Mouse (Mus musculus) stomach, embryonic 16.5 days (tissue): ENCODE measurements at regions not wholly inside any gene's neighbourhood (a gene's known extent, or its start where the extent isn't known, plus 50 kb on each side); places are given as distances from the start of the nearest gene placed in this dataset.

Experiments used
- ATAC-seq: fragments of 200-750 bp; cut with Nextera tagmentation; 2 replicates; pipeline ENCODE4 v1.8.0; 2017; ENCODE audit warnings: moderate number of reproducible peaks, moderate TSS enrichment; ENCODE audit not compliant: insufficient read depth, low FRiP score
- H3K27ac ChIP-seq: fragments of 300-500 bp; sonication (generic); 2 replicates; pipeline ENCODE4 v1.5.1; 2014; ENCODE audit warnings: low read length
- H3K27me3 ChIP-seq: fragments of 300-500 bp; sonication (generic); 2 replicates; pipeline ENCODE4 v1.6.1; 2014; ENCODE audit warnings: low read length, control low read depth, mixed read lengths; ENCODE audit not compliant: control insufficient read depth, insufficient read depth
- H3K36me3 ChIP-seq: fragments of 300-500 bp; sonication (generic); 2 replicates; pipeline ENCODE4 v1.6.1; 2014; ENCODE audit warnings: low read length; ENCODE audit not compliant: control insufficient read depth, insufficient read depth
- H3K4me1 ChIP-seq: fragments of 300-500 bp; sonication (generic); 2 replicates; pipeline ENCODE4 v1.6.1; 2014; ENCODE audit warnings: low read length, control low read depth, mixed read lengths; ENCODE audit not compliant: control insufficient read depth, insufficient read depth
- H3K4me2 ChIP-seq: fragments of 300-500 bp; sonication (generic); 2 replicates; pipeline ENCODE4 v1.6.1; 2014; ENCODE audit warnings: low read depth, low read length, mixed read lengths
- H3K4me3 ChIP-seq: fragments of 300-500 bp; sonication (generic); replicated peaks from 2 replicates; pipeline ENCODE4 v1.5.1; 2014; ENCODE audit warnings: mild to moderate bottlenecking, low read length
- H3K9ac ChIP-seq: fragments of 300-500 bp; sonication (generic); 2 replicates; pipeline ENCODE4 v1.6.1; 2014; ENCODE audit warnings: low read length
- H3K9me3 ChIP-seq: fragments of 300-500 bp; sonication (generic); replicated peaks from 2 replicates; pipeline ENCODE4 v1.6.1; 2016; ENCODE audit warnings: low read length, control low read depth; ENCODE audit not compliant: control insufficient read depth
- WGBS: fragments of 180-500 bp; shearing (Covaris S2); extraction: QIAGEN DNeasy Blood & Tissue Kit; methylation state at CpG from one replicate; pipeline ENCODE4 v1.1.7; 2014; 5-methylcytosine and 5-hydroxymethylcytosine counted together

DNA sequence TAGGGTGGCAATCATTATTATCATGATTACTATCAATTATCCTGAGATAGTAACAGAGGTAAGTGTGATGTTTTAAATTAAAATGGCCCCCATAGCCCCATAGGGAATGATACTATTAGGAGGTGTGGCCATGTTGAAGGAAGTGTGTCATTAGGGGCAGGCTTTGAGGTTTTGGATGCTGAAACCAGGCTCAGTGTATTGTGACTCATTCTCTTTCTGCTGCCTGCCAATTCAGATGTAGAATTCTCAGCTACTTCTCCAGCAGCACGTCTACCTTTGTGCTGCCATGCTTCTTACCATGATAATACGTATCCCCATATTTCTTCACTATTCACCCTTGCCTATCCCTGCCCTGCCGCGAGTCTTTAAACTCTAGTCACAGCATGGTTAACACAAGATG lies 195.1 kb downstream of the Pten start:
- no peaks in the 10 kb centered on the region for H3K27me3 ChIP-seq

DNA sequence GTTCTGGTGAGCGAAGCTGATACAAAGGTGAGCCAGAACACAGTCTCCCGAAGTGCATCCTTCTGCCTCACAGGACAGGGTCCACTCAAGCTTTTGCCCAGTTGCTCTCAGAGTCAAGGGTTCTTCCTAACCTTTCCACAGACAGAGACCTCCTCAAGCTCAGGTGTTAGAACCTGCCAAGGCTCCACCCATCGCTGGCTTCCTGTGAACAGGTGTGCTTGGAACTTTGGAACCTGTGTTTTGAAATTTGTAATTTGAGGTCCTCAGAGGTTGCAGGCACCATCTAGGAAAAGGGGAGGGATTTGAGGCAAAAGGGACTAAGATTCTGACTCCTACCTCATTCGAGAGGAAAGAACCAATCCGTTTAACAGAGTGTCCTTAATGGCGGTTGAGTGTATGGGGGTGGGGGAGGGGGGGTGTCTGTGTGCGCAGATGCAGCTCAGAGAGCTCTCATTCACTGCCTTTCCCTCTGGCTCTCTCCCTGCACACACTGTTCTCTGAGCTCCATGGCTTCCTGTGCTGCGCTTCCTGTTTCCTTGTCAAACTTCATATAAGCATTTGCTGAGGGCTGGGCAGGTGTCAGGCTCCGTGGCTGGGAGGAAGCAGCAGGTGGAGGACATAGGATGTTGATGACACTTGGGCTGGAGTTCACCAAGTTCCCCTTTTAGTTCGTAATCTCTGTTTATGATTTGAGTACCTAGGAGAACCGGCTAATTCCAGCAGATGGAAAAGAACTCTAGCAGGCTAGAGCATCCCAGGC lies 195.8 kb downstream of the Pten start:
- no peaks in the 10 kb centered on the region for H3K9me3 ChIP-seq
- no peak overlapping the region for H3K27ac ChIP-seq
- WGBS = 54% methylated on average over 11 of the region's 11 CpGs
- H3K4me3 ChIP-seq = no peak overlapping the region
- H3K9ac ChIP-seq = no peak overlapping the region
- H3K4me1 ChIP-seq = peaks cover 12% of the 10 kb centered on the region; the same call in 1 of the 2 replicates
- no peaks in the 10 kb centered on the region for H3K36me3 ChIP-seq
- peak; percentile 27; the same call in 1 of the 2 replicates for ATAC-seq
- H3K27me3 ChIP-seq = no peaks in the 10 kb centered on the region
- H3K4me2 ChIP-seq = no peak overlapping the region

More for the DNA sequence above, 195.1 kb downstream of the Pten start:
- H3K27ac ChIP-seq = no peak overlapping the region
- ATAC-seq = no peak
- H3K9ac ChIP-seq = no peak overlapping the region
- H3K9me3 ChIP-seq = no peaks in the 10 kb centered on the region
- peaks cover 12% of the 10 kb centered on the region; the same call in 1 of the 2 replicates for H3K4me1 ChIP-seq
- H3K36me3 ChIP-seq = no peaks in the 10 kb centered on the region
- WGBS = 86% methylated on average over 4 of the region's 4 CpGs
- H3K4me2 ChIP-seq = no peak overlapping the region
- no peak overlapping the region for H3K4me3 ChIP-seq

DNA sequence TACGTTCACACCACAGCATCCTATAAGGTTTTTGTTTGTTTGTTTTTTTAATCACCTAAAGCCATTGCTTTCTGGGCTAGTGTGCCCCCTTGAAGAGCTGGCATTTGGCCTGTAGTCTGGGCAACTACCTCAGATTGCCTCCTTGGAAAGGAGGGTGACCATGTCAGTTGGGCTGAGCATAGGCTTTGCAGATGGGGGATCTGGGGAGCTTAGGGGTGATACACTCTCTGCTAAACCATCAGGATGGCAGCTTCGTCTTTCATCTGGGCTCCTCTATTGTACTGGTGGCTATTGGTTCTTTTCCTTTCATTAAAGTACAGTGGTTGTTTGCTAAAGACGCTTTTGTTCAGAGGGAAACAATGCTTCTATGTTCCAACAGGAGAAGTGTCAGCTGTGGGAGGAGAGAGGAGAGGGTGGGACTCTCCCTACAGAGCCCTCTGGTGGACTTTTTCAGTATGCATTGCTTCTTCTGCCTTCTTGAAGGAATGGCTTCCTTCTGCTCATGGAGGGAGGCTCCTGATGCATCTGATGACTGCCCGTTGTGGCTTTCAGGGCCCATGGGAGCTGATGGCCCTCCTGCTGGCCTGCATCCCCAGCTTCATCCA lies 196.8 kb downstream of the Pten start:
- Histone ChIP-seq H3K9ac (no peak overlapping the region), H3K27me3 (no peaks in the 10 kb centered on the region), H3K4me2 (no peak overlapping the region), H3K27ac (no peak overlapping the region), H3K4me1 (peaks cover 12% of the 10 kb centered on the region; the same call in 1 of the 2 replicates), H3K4me3 (no peak overlapping the region), H3K9me3 (no peaks in the 10 kb centered on the region), H3K36me3 (no peaks in the 10 kb centered on the region)
- no peak for ATAC-seq
- 56% methylated on average over 4 of the region's 4 CpGs for WGBS

DNA sequence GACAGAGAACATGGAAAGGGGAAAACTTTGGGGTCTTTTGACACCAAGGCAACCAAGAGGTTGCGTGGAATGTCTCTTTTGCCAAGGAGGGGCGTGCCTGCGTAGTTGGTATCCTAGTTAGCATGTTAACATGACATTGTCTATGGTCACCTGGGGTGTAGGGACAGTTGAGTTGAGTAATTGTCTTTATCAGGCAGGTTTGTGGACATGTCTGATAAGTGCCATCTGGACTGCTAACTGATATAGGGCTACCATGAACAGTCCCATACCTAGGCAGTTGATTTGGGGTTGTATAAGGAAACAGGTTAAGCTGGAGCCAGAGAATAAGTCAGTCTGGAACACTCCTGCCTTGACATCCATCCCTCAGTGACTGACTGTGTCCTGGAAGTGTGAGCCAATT lies 197.6 kb downstream of the Pten start:
- Histone ChIP-seq H3K27me3 (no peaks in the 10 kb centered on the region), H3K9me3 (no peaks in the 10 kb centered on the region), H3K4me2 (no peak overlapping the region), H3K4me3 (no peak overlapping the region), H3K27ac (no peak overlapping the region), H3K9ac (no peak overlapping the region), H3K4me1 (peaks cover 12% of the 10 kb centered on the region; the same call in 1 of the 2 replicates), H3K36me3 (no peaks in the 10 kb centered on the region)
- no peak for ATAC-seq
- 92% methylated on average over 3 of the region's 3 CpGs for WGBS

DNA sequence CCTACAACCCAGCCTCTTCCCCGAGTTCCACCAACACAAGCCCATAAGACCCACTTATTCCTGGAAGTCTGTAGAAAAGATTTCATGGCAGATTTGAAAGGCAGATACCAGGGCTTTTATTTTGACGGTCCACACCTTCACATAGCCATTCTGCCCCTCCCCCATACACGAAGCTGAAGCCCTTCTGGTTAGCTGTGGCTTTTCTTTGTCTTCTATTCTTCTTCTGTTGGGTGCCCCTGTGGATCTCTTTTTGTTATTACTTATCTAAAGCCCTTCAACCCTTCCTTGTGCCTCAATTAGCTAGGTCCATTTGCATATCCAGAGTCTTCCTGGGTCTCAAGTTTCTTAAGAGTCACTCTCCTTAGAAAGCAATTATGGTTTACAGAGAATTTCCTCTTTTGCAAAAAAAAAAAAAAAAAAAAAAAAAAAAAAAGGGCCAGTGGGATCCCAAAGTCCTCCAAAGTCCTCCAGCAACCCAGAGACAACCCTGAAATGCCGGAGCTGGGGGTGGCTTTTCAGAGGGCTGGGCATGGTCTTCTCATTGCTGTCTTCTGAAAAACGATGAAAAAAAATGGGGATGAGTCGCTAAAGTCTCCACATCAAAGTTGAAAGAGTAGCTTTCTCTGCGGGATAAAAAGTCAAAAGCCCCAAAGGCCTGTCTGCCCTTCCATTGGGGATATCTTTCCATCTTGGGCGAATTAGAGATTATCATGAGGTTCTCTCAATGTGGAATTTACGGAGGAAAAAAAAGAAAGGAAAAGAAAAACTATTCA lies 199.0 kb downstream of the Pten start:
- Histone ChIP-seq H3K9ac (peak overlapping the region; percentile 55), H3K36me3 (no peaks in the 10 kb centered on the region), H3K27me3 (no peaks in the 10 kb centered on the region), H3K4me3 (peak overlapping the region; percentile 25), H3K4me1 (peaks cover 12% of the 10 kb centered on the region; the same call in 1 of the 2 replicates), H3K4me2 (peak overlapping the region; percentile 48), H3K9me3 (no peaks in the 10 kb centered on the region), H3K27ac (no peak overlapping the region)
- no peak for ATAC-seq
- 15% methylated on average over 9 of the region's 9 CpGs for WGBS

DNA sequence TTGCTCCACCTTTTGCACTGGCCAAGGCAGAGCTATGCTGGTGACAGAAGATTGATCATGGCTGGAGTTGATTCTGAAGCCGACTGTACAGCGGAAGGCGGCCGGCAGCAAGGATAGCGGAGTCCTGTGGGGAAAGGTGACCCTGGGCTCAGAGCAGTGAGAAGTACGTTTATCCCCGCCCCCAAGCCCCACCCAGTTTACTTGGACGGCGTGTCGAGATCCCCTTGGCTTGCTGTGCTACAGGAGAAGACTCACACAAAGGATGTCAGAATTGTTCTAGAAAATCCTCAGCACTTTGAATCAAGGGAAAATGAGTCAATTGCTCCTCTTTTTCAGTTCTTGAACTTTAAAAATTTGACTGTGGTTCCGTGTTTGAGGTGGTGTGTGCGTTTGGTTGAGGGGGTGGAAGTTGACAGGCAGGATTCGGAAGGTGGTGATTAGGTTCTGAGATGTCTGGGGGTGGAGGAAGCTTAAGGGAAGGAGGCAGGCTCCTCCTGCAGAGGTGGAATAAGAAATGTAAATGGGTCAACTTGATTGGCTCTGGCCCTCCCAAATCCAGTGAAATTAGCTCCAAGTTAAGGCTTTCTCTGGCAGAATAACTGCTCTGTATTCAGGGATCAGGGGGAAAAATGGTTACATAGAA lies 199.7 kb downstream of the Pten start:
- Histone ChIP-seq H3K9ac (peak overlapping the region; percentile 55), H3K36me3 (no peaks in the 10 kb centered on the region), H3K4me3 (peak overlapping the region; percentile 25), H3K27me3 (no peaks in the 10 kb centered on the region), H3K9me3 (no peaks in the 10 kb centered on the region), H3K4me1 (peaks cover 12% of the 10 kb centered on the region; the same call in 1 of the 2 replicates), H3K4me2 (peak overlapping the region; percentile 48), H3K27ac (no peak overlapping the region)
- WGBS = 8% methylated on average over 13 of the region's 13 CpGs
- ATAC-seq = no peak

DNA sequence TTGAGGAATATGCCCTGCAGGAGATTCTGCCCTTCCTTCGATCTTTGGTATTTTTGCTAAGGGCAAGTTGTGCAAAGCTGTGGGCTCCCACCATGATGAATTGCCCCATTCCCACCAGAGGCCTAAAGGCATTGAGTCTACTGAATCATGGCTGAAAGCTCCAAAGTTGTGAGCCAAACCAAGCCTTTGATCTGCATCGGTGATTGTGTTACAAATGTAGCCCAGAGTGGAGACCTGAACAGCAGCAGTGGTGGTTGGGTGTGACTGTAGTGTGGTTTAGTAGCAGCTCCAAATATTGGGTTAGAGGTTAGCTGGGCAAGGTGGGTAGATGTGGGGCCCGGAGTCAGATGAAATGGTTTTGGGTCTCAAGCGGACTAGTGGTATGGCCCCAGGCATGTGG lies 201.0 kb downstream of the Pten start:
- ATAC-seq = no peak
- no peak overlapping the region for H3K4me3 ChIP-seq

DNA sequence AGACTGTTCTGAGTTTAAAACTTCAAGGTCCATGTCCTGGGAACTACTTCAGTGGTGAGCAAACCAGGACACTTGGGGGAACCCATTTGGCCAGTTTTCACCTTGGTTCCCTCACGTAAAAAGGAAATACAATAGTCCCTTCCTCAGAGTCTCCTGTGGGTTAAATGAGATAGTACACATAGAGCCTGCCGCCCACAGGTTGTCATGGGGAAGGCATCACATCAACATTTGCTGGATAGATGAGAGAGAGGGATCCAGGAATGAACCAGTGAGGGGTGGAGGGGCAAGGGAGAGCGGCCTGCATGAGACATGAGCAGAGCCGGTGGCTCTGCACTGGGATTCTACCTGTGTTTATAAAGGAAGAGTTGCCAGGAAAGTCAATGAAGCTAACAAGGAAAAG lies 201.5 kb downstream of the Pten start:
- ATAC-seq = no peak

More for the DNA sequence above, 201.0 kb downstream of the Pten start:
- WGBS = 94% methylated on average over 4 of the region's 4 CpGs
- Histone ChIP-seq H3K27ac (no peak overlapping the region), H3K4me2 (no peak overlapping the region), H3K9ac (no peak overlapping the region), H3K9me3 (no peaks in the 10 kb centered on the region), H3K27me3 (no peaks in the 10 kb centered on the region), H3K4me1 (peaks cover 12% of the 10 kb centered on the region; the same call in 1 of the 2 replicates), H3K36me3 (no peaks in the 10 kb centered on the region)

More for the DNA sequence above, 201.5 kb downstream of the Pten start:
- H3K4me2 ChIP-seq = no peak overlapping the region
- no peak overlapping the region for H3K27ac ChIP-seq
- 90% methylated on average over 4 of the region's 4 CpGs for WGBS
- no peak overlapping the region for H3K9ac ChIP-seq
- no peaks in the 10 kb centered on the region for H3K36me3 ChIP-seq
- H3K4me3 ChIP-seq = no peak overlapping the region
- H3K27me3 ChIP-seq = no peaks in the 10 kb centered on the region
- no peaks in the 10 kb centered on the region for H3K9me3 ChIP-seq
- peaks cover 12% of the 10 kb centered on the region; the same call in 1 of the 2 replicates for H3K4me1 ChIP-seq
